Mouse (Mus musculus): ENCODE results near the gene 2510009E07Rik.

2510009E07Rik gene

DNA sequence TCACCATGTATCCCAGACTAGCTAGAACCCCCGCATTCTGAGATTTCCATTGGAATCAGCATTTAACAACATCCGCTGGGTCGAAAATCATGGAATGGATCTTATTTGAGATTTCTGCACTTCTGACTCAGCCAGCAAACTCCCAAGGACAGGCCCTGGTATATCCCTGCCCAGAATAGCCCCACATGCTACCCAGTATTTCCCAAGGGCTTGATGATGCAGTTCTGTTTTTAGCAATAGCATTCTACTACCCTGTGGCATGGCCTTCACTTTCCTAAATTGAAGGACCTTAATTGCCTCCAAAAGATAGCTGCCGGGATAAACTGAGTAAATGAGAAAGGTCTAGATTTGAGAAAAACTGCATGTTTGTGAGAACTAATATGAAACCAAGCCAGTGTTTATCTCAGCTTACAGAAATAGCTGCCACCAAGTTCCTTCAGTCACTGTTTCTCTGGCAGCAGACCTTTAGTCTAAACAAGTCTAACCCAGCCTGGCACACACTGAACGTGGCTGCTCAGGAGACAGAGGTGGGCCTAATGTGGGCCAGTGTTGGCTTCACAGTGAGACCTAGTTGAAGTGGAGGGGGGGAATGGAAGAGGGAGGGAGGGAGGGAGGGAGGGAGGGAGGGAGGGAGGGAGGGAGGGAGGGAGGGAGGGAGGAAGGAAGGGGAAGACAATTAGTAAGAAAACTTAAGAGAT, 58.2 kb downstream of the 2510009E07Rik start:
- in situ Hi-C loops (cut with MseI, MboI), result no loop called here

DNA sequence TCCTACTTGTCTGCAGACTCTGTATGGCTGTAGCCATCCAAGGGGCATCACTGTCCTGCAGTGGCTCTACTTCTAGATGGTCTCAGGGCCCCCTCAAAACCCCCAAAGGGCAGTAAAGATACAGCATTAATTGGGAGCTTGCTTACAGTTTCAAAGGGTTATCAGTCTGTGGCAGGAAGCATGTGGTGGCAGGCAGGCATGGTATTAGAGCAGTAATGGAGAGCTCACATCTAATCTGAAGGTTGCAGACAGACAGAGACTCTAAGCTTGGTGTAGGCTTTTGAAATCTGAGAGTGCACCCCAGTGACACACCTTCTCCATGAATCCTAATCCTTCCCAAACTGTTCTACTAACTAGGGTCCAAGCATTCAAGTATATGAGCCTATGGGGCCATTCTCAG, 60.0 kb downstream of the 2510009E07Rik start:
- in situ Hi-C loops (cut with MseI, MboI), result no loop called here

DNA sequence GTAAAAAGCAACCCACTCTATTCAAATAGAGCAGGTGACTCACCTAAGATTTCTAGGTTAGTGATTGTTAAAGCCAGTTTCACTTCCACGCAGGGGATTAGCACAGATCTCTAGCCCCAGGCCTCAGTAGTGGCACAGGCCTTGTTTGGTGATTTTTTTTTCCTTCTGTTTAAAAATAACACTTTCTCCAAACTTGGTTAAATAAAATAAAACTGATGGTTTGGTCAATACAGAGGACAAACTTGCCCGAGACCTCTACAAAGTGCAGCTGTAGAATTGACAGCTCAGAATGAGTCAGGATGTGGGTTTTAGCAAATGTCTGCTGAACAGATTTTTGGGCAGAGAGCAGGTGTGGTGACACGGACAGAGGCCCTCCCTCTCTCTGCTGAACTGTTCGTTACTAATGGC, 62.6 kb downstream of the 2510009E07Rik start:
- in situ Hi-C loops (cut with MseI, MboI), result no loop called here

DNA sequence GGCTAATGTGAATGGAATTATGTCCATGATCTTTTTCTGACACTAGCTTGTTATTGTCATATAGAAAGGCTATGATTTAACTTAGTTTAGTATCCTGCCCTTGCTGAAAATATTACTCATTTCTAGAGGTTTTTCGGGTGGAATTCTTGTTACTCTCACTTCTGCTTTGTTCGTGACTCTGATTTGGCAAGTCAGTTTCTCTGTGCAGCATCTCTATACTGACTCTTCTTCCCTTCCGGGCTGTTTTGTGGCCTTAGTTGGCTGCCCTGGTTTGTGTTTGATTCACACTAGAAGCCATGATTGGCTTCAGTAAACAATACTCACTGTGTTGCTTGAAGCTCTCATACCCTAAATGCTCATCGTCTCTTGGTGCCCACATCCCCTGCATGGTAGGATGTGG, 63.9 kb downstream of the 2510009E07Rik start:
- in situ Hi-C loops (cut with MseI, MboI), result no loop called here

DNA sequence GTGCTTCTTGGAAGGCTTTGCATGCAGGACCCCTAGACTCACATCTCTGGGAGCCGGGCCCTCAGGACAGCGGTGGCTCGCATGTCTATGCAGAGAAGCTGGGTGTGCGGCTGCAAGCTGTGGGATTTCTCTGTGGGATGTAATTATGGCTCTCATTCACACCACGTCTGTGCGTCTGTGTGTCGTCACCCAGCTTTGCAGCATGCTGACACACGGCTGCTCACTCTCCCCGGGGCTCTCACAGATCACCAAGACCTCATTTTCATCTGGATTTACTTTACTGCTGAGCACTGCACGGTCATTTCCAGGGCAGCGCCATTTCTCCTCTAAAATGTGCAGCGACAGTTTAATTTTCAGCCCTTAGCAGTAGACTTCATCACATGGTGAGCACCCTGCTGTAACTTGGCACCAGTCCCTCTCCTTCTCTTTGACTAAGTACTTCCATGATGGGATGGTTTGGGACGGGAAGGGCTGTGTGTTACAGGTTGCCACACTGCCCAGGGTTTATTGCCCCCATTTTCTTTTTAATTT, 66.3 kb downstream of the 2510009E07Rik start:
- in situ Hi-C loops (cut with MseI, MboI), result no loop called here

DNA sequence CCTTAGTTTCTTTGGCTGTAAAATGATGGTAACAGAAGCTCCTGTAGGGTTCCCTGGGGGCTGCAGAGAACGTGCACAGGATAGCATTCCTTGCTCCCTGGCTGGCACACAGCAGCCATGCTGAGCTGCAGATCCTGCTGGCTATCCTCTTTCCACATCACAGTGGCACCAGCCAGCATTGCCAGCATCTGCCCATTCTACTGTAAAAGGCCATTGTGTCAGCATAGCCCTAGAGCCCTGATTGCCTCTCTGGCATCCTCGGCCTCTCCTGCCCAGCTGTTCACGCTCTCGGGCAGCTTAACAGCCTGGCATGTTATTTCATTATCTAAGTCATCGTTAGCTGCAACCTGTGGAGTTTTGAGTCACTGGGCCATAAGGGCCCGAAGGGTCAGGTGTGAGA, 67.2 kb downstream of the 2510009E07Rik start:
- in situ Hi-C loops (cut with MseI, MboI), result no loop called here

DNA sequence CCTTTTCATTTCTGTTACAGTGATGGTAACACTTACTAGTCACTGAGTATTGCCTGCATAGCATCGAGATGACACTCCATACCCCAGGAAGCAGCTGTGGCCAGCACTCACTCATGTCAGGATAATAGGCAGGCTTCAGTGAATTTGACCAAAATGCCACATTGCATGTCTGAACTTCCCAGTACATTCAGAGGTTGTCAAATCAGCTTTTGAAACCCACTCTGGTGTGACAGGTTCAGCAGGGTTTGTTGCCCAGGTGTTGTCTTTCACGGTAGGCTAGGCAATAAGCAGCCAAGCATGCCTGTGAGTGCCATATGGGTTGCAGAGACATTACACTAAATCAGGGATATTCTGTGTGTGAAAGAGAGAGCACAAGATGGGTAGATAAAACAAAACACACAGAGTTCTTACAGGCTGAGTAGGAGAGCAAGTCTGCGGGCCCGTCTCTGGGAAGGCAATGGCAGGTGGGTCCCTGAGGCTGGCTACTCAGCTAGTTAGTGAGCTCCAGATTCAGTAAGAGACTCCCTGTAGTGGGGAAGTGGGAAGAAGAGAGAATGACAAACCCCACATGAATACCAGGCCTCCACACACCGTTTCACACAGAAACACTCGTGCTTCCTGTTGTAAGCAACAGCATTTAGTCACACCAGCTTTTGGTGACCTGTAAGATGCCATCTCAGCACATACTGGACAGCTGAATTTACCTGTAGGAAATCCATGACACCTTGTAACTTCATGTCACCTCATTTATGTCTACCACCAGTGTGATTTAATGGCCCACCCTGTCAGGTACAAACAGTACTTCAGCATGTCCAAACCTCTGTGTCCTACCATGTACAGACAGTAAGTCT, 68.5 kb downstream of the 2510009E07Rik start:
- in situ Hi-C loops (cut with MseI, MboI), result no loop called here

DNA sequence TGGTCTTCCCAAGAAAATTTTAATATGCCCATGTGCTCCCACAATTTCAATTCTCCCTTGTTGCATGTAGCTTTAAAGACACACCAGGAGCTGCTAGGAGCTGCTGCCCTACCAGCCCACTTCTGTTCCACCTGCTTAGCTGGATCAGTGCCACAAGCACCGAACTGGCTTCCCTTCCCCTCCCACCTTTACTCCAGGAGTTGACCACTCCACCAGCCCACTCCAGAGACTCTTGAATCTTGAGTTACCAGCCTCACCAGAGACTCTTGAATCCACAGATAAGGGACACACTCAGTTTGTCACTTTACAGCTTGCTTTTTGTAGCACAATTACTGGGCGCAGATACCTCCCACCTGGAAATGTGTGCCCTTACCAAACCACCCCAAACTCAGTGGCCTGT, 73.8 kb downstream of the 2510009E07Rik start:
- in situ Hi-C loops (cut with MseI, MboI), result no loop called here

DNA sequence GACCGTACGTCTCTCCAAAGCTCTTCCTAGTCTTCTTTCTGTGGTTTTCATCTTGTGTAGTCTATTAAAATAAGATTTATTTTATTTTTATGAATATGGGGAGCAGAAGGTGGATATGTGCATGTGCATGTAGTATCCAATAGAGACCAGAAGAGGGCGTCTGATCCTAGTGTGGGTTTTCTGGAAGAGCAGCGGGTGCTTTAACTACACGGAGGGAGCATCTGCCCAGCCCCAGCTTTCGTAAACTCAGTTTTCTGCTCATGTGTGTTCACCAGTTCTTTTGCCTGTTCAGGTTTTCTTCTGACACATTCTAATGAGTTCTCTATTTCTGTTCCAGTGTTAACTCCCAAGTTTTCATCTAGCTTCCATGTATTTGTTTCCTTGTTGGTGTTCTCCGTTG, 78.7 kb downstream of the 2510009E07Rik start:
- in situ Hi-C loops (cut with MseI, MboI), result loop anchor here (5.0 to 10.0 kb wide), 2 partner anchors 109 to 111 kb away; no protein-coding TSS in a partner anchor

DNA sequence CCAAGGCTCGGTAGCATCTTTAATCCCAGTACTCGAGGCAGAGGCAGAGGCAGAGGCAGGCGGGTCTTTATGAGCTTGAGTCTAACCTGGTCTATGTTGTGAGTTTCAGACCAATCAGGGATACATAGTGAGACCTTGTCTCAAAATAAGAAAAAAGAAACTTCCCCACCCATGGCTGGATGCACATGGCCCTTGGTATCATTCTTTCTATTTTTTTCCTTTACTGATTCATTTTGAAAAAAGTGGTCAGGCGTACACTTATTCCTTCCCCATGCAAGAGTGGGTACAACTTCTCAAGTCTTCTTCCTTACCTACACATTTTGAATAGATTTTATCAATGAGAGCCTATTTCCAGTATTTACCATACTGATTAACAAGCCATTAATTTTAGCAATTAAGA, 84.0 kb downstream of the 2510009E07Rik start:
- in situ Hi-C loops (cut with MseI, MboI), result loop anchor here in 1 of 2 experiments (10.0 kb wide), 1 partner anchor 114 kb away; no protein-coding TSS in a partner anchor

DNA sequence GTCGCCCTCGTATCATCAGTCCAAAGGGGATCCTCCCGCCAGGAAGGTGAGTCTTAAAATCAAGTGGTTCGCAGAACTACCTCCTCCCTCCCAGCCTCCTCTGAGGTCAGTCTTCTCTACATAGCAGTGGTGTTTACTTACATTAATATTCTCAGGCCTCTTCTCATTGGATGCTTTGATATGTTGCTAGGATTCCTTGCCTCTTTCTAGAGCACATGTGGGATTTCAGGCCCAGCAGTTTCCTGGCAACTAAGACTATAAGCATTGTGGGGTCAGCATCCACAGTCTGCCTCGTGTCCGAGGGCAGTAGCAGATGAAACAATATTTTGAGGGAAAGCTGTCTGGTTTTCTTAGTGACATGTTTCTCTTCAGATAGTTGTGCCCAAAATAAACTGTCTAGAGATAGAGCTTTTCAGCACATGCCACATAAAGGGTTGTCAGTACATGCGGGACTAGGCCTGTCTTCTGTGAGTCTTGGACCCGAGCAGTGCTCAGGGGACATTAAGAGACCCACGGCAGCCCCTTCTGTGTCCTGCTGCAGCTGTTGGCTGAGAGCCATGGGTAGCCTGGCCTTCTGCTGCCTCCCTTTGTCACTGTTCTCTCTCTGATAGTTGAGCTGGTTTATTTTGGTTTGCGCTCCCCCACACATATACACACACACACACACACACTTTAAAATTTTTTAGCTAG, 86.1 kb downstream of the 2510009E07Rik start:
- in situ Hi-C loops (cut with MseI, MboI), result no loop called here

DNA sequence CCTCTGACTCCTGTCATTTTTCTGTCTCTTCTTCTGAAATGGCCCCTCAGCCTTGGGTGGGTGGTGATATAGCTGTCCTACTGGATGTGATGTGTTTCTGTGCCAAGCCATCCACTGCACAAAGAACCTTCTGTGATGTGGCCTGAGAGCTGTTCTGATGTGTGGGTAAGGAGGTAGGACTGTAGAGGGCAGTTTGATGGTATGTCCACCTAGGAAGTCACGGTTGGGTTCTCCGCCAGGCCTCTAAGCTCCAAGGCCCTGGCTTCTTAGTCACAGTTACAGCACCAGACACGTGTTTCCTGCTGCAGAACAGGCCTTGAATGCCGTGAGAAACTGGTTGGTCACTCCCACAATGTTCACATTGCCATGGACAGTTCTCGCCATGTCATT, 86.8 kb downstream of the 2510009E07Rik start:
- in situ Hi-C loops (cut with MseI, MboI), result no loop called here

DNA sequence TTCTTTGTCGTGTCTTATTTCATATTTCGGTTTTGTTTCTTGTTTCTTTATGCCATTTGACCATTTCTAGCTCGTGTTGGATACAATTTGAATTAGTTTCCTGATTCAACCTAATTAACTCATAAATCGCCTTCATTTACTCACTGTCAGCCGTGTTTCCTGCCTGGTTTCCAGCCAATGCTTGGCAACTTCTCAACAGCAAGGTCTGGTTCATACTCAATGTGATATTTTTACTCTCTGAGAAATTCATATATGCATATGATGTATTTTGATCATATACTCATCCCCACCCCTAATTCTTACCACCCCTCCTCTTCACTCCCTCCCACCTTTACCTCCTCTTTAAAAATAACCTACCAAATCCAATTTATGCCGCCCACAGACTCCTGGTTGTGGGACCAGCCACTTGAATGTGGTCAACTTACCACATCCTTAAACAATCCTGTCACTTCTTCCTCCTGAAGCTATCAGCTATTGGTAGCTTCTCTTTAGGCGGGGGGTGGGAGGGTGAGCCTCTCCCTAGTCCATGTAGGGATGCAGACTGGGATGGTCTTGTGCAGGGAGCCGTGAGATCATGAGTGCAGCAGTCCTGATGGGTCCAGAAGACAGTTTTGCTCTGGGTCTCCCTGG, 87.3 kb downstream of the 2510009E07Rik start:
- in situ Hi-C loops (cut with MseI, MboI), result no loop called here

DNA sequence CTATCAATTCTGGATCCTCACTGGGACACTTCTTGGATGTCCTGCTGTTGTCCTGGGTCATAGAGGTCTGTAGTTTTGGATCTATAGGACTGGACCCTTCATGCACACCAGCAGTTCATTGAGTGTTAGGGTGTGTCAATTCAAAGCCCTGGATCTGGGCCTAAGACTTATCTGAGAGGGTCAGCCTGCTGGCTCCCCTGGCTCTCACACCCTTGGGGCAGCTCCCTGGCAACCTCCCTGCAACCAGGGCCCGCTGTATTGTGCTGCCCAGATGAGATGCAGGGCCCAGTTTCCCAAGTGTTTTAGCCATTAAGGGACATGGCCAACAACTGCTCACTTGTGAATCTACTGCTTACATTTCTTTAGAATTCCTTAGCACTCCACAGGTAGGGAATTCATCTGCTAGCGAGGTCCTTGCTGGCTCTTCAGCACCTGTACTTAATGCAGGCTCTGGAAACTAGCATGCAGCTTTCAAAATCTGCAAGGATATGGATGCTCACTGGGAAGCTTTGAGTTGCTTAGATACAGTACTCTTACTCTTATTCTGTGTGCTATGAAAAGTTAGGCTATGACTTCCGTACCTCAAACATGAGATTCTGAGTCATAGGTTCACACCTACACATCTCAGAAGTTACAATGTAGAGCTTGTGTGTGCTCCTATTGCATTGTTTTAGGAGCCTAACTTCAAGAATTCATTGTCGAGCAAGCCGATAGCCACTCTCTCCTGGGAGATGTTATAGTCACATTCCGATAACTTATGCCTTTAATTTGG, 88.0 kb downstream of the 2510009E07Rik start:
- in situ Hi-C loops (cut with MseI, MboI), result no loop called here

DNA sequence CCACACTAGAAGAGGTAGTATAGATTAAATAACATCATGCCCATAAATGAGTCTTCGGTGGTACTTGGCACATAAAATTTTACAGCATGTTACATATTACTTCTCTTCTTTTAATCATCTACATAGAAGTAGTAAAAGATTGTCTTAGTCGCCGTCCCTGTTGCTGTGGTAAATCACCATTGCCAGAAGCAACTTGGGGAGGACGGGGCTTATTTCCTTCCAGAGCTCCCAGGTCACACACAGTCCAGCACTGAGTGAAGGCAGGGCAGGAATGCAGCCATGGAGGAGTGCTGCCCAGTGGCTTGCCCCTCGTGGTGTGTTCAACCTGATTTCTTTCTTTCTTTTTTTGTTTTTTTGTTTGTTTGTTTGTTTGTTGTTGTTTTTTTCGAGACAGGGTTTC, 90.1 kb downstream of the 2510009E07Rik start:
- in situ Hi-C loops (cut with MseI, MboI), result no loop called here
